Mouse (Mus musculus): ENCODE data around the gene Slco2b1. TPM values are rescaled to one million over a fixed set of nuclear protein-coding genes. Genes with fewer than 3 reads are reported as not detected.

The Slco2b1 gene
- polyA plus RNA-seq, 1 experiment, result 28.3 TPM

DNA sequence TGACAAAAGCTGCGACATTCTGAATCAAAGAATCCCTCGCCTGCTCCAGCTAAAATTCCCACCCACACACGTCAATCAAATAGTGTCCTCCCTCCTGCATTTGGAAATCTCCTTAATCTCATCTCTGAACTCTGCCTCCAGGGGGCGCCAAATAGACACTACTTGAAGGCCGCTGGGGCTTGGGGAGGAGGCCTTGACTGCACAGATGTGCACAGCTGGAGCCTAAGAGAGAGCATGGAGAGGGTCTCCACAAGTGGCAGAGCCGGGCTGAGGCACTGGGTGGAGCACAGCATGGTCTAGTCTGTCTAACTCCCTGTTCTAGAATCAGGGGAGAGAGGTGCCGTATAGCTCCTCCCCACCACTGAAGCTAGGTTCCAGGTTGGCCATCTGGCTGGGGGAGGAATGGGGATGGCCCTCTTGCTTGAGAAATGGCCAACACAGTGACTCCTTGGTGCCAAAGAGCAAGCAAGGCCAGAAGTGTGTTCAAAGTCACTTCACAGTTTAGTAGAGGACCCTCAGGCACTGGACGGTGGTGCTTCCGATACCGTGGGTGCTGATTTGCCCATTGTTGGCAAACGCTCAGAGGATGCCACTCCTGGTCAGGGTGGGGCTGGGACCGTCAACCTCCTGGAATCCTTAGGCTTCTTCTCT is 51.6 kb downstream of the Slco2b1 start:
- no peak overlapping the region for H3K4me3 ChIP-seq (ENCODE audit: low read depth, low read length)
- peak; percentile 75; the same call in 1 of the 2 replicates for TF ChIP-seq CTCF (IDR thresholded peaks at IDR 0.05; ENCODE audit: extremely low read depth, insufficient read length, insufficient replicate concordance, low read depth, low read length)
- no peak for TF ChIP-seq POLR2A (IDR thresholded peaks at IDR 0.05; ENCODE audit: low read depth, low read length)
- H3K36me3 ChIP-seq (ENCODE audit: control insufficient read depth, insufficient read depth, low read length), result peaks cover 10% of the 10 kb centered on the region
- H3K4me1 ChIP-seq (ENCODE audit: control insufficient read depth, insufficient read depth, insufficient read length, low read length), result peaks cover 3% of the 10 kb centered on the region
- no peak overlapping the region for H3K27ac ChIP-seq (ENCODE audit: insufficient read depth, low read depth, low read length)
- 45% methylated on average over 12 of the region's 12 CpGs for WGBS
- H3K27me3 ChIP-seq (ENCODE audit: control insufficient read depth, insufficient read depth, low read length), result no peaks in the 10 kb centered on the region

DNA sequence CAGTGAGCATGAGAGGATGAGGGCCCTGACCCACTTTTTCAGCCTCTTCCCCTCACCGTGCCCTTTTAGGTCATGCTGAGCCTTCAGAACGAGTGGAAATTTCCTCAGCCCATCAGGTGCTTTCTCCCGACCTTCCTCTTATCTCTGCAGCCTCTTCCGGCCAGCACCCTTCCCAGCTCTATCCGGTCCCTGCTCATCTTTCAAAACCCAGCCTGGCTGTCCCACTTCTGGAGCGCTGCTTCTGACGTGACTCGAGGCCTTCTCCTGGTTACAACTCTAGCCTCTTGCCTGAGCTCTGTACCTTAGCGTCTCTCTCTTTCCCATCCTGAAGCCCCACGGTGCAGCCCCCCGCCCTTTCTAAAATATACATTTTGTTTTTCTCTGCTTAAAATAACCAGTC is 56.9 kb downstream of the Slco2b1 start:
- TF ChIP-seq POLR2A (IDR thresholded peaks at IDR 0.05; ENCODE audit: low read depth, low read length) (no peak), CTCF (IDR thresholded peaks at IDR 0.05; ENCODE audit: extremely low read depth, insufficient read length, insufficient replicate concordance, low read depth, low read length) (no peak)
- no peak overlapping the region for H3K4me3 ChIP-seq (ENCODE audit: low read depth, low read length)
- H3K4me1 ChIP-seq (ENCODE audit: control insufficient read depth, insufficient read depth, insufficient read length, low read length), result no peaks in the 10 kb centered on the region
- H3K36me3 ChIP-seq (ENCODE audit: control insufficient read depth, insufficient read depth, low read length), result no peaks in the 10 kb centered on the region
- WGBS, result 65% methylated on average over 11 of the region's 11 CpGs
- H3K27ac ChIP-seq (ENCODE audit: insufficient read depth, low read depth, low read length), result no peak overlapping the region
- H3K27me3 ChIP-seq (ENCODE audit: control insufficient read depth, insufficient read depth, low read length), result no peaks in the 10 kb centered on the region; the same call in 1 of the 2 replicates

DNA sequence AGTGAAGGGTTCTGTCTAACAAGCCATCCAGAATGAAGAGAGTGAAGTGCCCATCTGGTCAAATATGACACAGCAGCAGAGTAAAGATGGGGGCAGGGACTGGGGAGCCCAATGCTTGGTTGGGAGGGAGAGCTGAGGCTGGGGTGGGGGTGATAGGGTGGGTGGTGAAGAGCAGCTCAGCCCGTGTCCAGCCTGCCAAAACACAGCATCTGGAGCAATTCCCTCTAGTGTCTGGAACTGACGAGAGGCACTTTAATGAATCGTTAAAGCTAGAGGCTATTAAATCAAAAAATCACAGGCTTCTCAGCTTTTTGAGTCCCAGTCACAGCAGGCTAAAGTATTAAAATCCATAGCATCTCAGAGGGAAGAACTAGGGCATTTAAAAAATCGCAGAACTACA is 61.6 kb downstream of the Slco2b1 start:
- Histone ChIP-seq H3K4me1 (ENCODE audit: control insufficient read depth, insufficient read depth, insufficient read length, low read length) (no peaks in the 10 kb centered on the region), H3K36me3 (ENCODE audit: control insufficient read depth, insufficient read depth, low read length) (no peaks in the 10 kb centered on the region), H3K27ac (ENCODE audit: insufficient read depth, low read depth, low read length) (no peak overlapping the region), H3K4me3 (ENCODE audit: low read depth, low read length) (no peak overlapping the region), H3K27me3 (ENCODE audit: control insufficient read depth, insufficient read depth, low read length) (no peaks in the 10 kb centered on the region; the same call in 1 of the 2 replicates)
- 60% methylated on average over 4 of the region's 4 CpGs for WGBS
- no peak for TF ChIP-seq CTCF (IDR thresholded peaks at IDR 0.05; ENCODE audit: extremely low read depth, insufficient read length, insufficient replicate concordance, low read depth, low read length)
- no peak for TF ChIP-seq POLR2A (IDR thresholded peaks at IDR 0.05; ENCODE audit: low read depth, low read length)

DNA sequence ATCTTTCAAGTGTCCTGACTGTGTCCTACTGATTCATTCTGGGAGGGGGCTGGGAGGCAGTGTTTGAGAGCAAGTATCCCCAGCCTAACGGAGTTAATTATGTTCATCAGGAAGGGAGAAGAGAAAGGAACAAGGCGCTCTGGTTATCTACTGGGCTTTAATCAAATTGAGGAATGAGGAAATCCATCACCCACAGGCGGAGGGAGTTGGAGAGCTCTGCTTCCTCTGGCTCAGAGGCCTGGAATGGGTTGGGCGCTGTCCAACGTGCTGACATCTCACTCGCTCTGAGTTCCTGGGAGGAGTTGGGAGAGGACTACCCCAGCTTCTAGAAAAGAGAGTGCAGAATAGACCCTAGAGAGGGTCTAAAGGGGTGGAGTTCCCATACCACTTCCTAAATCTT is 62.5 kb downstream of the Slco2b1 start:
- no peak overlapping the region for H3K27ac ChIP-seq (ENCODE audit: insufficient read depth, low read depth, low read length)
- H3K36me3 ChIP-seq (ENCODE audit: control insufficient read depth, insufficient read depth, low read length), result no peaks in the 10 kb centered on the region
- TF ChIP-seq CTCF (IDR thresholded peaks at IDR 0.05; ENCODE audit: extremely low read depth, insufficient read length, insufficient replicate concordance, low read depth, low read length), result no peak
- no peak for TF ChIP-seq POLR2A (IDR thresholded peaks at IDR 0.05; ENCODE audit: low read depth, low read length)
- H3K4me1 ChIP-seq (ENCODE audit: control insufficient read depth, insufficient read depth, insufficient read length, low read length), result no peaks in the 10 kb centered on the region
- 4% methylated on average over 6 of the region's 6 CpGs for WGBS
- H3K27me3 ChIP-seq (ENCODE audit: control insufficient read depth, insufficient read depth, low read length), result no peaks in the 10 kb centered on the region; the same call in 1 of the 2 replicates
- no peak overlapping the region for H3K4me3 ChIP-seq (ENCODE audit: low read depth, low read length)

DNA sequence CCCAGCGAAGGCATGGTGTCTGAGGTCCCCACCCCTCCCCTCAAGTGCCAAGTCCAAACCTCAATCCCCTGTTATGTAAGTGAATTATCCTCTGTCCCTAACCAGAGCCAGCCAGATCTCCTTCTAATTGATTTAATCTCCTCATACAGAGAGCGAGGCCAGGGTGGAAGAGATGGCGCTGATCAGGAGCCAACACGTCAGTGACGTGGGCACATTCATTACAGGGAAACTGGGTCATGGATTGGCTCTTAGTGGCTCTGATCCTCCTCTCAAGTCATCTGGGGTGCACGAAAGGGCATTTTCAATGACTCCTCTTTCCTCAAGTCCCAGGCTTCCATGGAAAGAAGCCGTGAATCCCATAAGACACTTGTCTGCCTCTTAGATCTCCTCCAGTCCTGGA is 66.4 kb downstream of the Slco2b1 start:
- 78% methylated on average over 7 of the region's 7 CpGs for WGBS
- H3K27me3 ChIP-seq (ENCODE audit: control insufficient read depth, insufficient read depth, low read length), result peaks cover 19% of the 10 kb centered on the region
- H3K27ac ChIP-seq (ENCODE audit: insufficient read depth, low read depth, low read length), result no peak overlapping the region
- H3K4me1 ChIP-seq (ENCODE audit: control insufficient read depth, insufficient read depth, insufficient read length, low read length), result no peaks in the 10 kb centered on the region
- TF ChIP-seq POLR2A (IDR thresholded peaks at IDR 0.05; ENCODE audit: low read depth, low read length) (no peak), CTCF (IDR thresholded peaks at IDR 0.05; ENCODE audit: extremely low read depth, insufficient read length, insufficient replicate concordance, low read depth, low read length) (no peak)
- H3K36me3 ChIP-seq (ENCODE audit: control insufficient read depth, insufficient read depth, low read length), result no peaks in the 10 kb centered on the region
- no peak overlapping the region for H3K4me3 ChIP-seq (ENCODE audit: low read depth, low read length)

DNA sequence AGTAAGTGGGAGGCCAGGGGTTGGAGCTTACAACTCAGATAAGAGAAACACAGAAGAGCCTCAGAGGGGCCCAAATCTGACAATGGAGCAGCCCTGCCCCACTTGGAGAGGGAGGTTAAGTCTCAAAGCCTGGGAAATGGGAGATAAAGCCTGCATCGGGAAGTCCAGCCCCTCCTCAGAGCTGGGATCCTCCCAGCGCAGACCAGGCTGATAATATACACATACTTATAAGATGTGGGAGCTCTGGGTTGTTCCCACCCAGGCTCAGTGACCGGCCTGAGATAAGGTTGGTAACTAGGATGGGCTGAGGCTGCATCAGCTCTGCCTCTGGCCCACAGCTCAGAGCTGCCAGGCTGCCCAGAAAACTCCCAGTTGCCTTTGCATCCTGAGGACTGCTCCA is 69.1 kb downstream of the Slco2b1 start:
- Histone ChIP-seq H3K36me3 (ENCODE audit: control insufficient read depth, insufficient read depth, low read length) (no peaks in the 10 kb centered on the region), H3K4me3 (ENCODE audit: low read depth, low read length) (no peak overlapping the region), H3K4me1 (ENCODE audit: control insufficient read depth, insufficient read depth, insufficient read length, low read length) (no peaks in the 10 kb centered on the region), H3K27me3 (ENCODE audit: control insufficient read depth, insufficient read depth, low read length) (peaks cover 19% of the 10 kb centered on the region), H3K27ac (ENCODE audit: insufficient read depth, low read depth, low read length) (no peak overlapping the region)
- TF ChIP-seq CTCF (IDR thresholded peaks at IDR 0.05; ENCODE audit: extremely low read depth, insufficient read length, insufficient replicate concordance, low read depth, low read length) (no peak), POLR2A (IDR thresholded peaks at IDR 0.05; ENCODE audit: low read depth, low read length) (no peak)
- WGBS, result 21% methylated on average over 3 of the region's 3 CpGs

DNA sequence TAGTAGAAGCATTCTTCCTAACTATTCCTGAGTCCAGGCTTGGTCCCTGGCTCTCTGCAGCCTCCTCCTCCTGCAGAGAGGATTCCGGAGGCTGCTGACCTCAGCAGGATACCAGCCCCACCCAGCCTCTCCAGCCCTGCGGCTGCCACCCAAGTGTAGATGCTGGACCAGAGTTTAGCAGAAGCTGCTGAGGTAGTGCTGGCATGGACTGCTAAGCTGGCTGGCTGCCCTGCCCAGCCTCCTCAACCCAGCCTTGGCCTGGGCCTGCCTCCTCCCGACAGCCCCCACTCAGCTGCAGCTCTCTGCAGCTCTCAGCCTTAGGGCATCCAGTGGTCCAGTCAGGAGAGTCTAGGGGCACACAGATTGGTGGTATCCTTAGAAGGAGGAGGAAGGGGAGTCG is 69.9 kb downstream of the Slco2b1 start:
- Histone ChIP-seq H3K4me3 (ENCODE audit: low read depth, low read length) (no peak overlapping the region), H3K36me3 (ENCODE audit: control insufficient read depth, insufficient read depth, low read length) (no peaks in the 10 kb centered on the region), H3K27ac (ENCODE audit: insufficient read depth, low read depth, low read length) (no peak overlapping the region), H3K4me1 (ENCODE audit: control insufficient read depth, insufficient read depth, insufficient read length, low read length) (no peaks in the 10 kb centered on the region), H3K27me3 (ENCODE audit: control insufficient read depth, insufficient read depth, low read length) (peaks cover 19% of the 10 kb centered on the region)
- whole genome bisulfite sequencing, result 53% methylated on average over 4 of the region's 4 CpGs
- no peak for TF ChIP-seq POLR2A (IDR thresholded peaks at IDR 0.05; ENCODE audit: low read depth, low read length)
- no peak for TF ChIP-seq CTCF (IDR thresholded peaks at IDR 0.05; ENCODE audit: extremely low read depth, insufficient read length, insufficient replicate concordance, low read depth, low read length)
